25 mouse cellular contexts compared by ENCODE assay signal in genomic region chr12:76918855-76919254, GRCm38 (mm10). TPM values are rescaled to one million over a fixed set of nuclear protein-coding genes. Genes with fewer than 3 reads are reported as not detected.
DNase-seq lines count a peak whose midpoint lies in the region; ATAC-seq and TF ChIP-seq lines count a peak whose summit lies in the region.
"Had no signal": no experiment of that assay in that cellular context is flagged by ENCODE, and none has a peak within 500 bp of the region (broad histone marks: within the 10 kb centered on the region; RNA-seq: fewer than 3 reads in every experiment).

No protein-coding gene starts in this region.

- H3K9me3 ChIP-seq in liver, embryonic 12.5 days (replicated peaks) = no peaks in the 10 kb centered on the region
- H3K9me3 ChIP-seq in liver, postnatal 0 days (ENCODE audit: low read length) = no peaks in the 10 kb centered on the region
- H3K9me3 ChIP-seq in E14TG2a.4 (ENCODE audit: low read length) = no peaks in the 10 kb centered on the region
- no peaks in the 10 kb centered on the region for H3K9me3 ChIP-seq in ES-E14 (ENCODE audit: control insufficient read depth, insufficient read depth, low read depth, low read length)
- H3K9me3 ChIP-seq: embryonic facial prominence, embryonic 12.5 days; embryonic facial prominence, embryonic 15.5 days; G1E; hindbrain, embryonic 10.5 days; hindbrain, embryonic 13.5 days; intestine, embryonic 15.5 days had no signal

- no peak for DNase-seq in liver, postnatal 0 days
- DNase-seq in ES-E14 (ENCODE audit: low read depth, low spot score) (no peak), ZHBTc4 (ENCODE audit: low read depth, low spot score) (peak; percentile 63)
- no peak for DNase-seq in adrenal gland, postnatal 25 days
- no peak for DNase-seq in cerebellum, postnatal 25 days
- DNase-seq in cerebellum, adult 11-12 months = no peak
- DNase-seq: cerebellum, adult 11 months; cerebellum, adult 8-10 months; cerebellum, postnatal 14 days; forebrain, postnatal 0 days; gastrocnemius, adult 2 months; gastrocnemius, postnatal 14 days; heart, adult 11 months; heart, postnatal 36 days had no signal

- peaks cover 53% of the 10 kb centered on the region for H3K4me1 ChIP-seq in liver, embryonic 12.5 days
- peaks cover 5% of the 10 kb centered on the region for H3K4me1 ChIP-seq in liver, postnatal 0 days (ENCODE audit: insufficient read depth)
- H3K4me1 ChIP-seq in E14TG2a.4 (replicated peaks; ENCODE audit: low read depth, low read length) (peaks cover 90% of the 10 kb centered on the region), ES-E14 (ENCODE audit: control insufficient read depth in 2 of 2, insufficient read depth in 2 of 2, low read length in 2 of 2, poor library complexity in 1 of 2) (peaks cover 20 to 41% of the 10 kb centered on the region in 2 experiments)
- H3K4me1 ChIP-seq: embryonic facial prominence, embryonic 12.5 days; embryonic facial prominence, embryonic 15.5 days; hindbrain, embryonic 13.5 days; intestine, embryonic 15.5 days had no signal

- in situ Hi-C loops in ES-E14 (cut with MboI; ENCODE audit: low sequenced_read_pairs in 2 of 2, unreplicated experiment in 2 of 2) = no loop called here

- 0 out of 2 replicates have a peak overlapping the region, but pooled peaks have one; percentile 3 for H3K9ac ChIP-seq in liver, embryonic 12.5 days
- H3K9ac ChIP-seq in liver, postnatal 0 days (replicated peaks) = no peak overlapping the region
- no peak overlapping the region for H3K9ac ChIP-seq in ES-E14 (ENCODE audit: insufficient read depth, low read depth, low read length, poor library complexity, severe bottlenecking)
- H3K9ac ChIP-seq: embryonic facial prominence, embryonic 12.5 days; embryonic facial prominence, embryonic 15.5 days; forebrain, postnatal 0 days; hindbrain, embryonic 13.5 days; intestine, embryonic 15.5 days had no signal

- 70% methylated on average over 3 of the region's 3 CpGs for WGBS in liver, embryonic 12.5 days (ENCODE audit: insufficient replicate concordance)
- 71% methylated on average over 3 of the region's 3 CpGs for WGBS in liver, postnatal 0 days (ENCODE audit: insufficient replicate concordance)

- H3K36me3 ChIP-seq in liver, embryonic 12.5 days = peaks cover 78% of the 10 kb centered on the region
- H3K36me3 ChIP-seq in liver, postnatal 0 days (replicated peaks; ENCODE audit: insufficient read depth, low read length) = peaks cover 21% of the 10 kb centered on the region
- H3K36me3 ChIP-seq in E14TG2a.4 (ENCODE audit: insufficient read depth, low read length) = peaks cover 75% of the 10 kb centered on the region
- peaks cover 21% of the 10 kb centered on the region; the same call in 1 of the 2 replicates for H3K36me3 ChIP-seq in ES-E14 (ENCODE audit: control insufficient read depth, insufficient read depth, low read length, poor library complexity, severe bottlenecking)

- no peak for ATAC-seq in liver, embryonic 12.5 days
- no peak for ATAC-seq in liver, postnatal 0 days
- ATAC-seq: forebrain, embryonic 14.5 days; forebrain, postnatal 0 days; hindbrain, embryonic 16.5 days; intestine, embryonic 15.5 days had no signal

- H3K4me2 ChIP-seq in liver, embryonic 12.5 days = no peak overlapping the region
- H3K4me2 ChIP-seq in liver, postnatal 0 days (ENCODE audit: low read depth, low read length) = no peak overlapping the region
- H3K4me2 ChIP-seq: embryonic facial prominence, embryonic 12.5 days; embryonic facial prominence, embryonic 15.5 days; heart, embryonic 11.5 days; hindbrain, embryonic 13.5 days; intestine, embryonic 15.5 days had no signal

- TF ChIP-seq EP300 in liver, postnatal 0 days (IDR thresholded peaks at IDR 0.05; ENCODE audit: low read depth) = no peak

- H3K27me3 ChIP-seq in liver, embryonic 12.5 days (replicated peaks) = no peaks in the 10 kb centered on the region
- no peaks in the 10 kb centered on the region for H3K27me3 ChIP-seq in liver, postnatal 0 days (ENCODE audit: insufficient read depth, low read length)
- no peaks in the 10 kb centered on the region for H3K27me3 ChIP-seq in E14TG2a.4 (ENCODE audit: insufficient read depth, low read length)
- H3K27me3 ChIP-seq: embryonic facial prominence, embryonic 12.5 days; embryonic facial prominence, embryonic 15.5 days; hindbrain, embryonic 13.5 days; intestine, embryonic 15.5 days had no signal

- H3K27ac ChIP-seq in liver, embryonic 12.5 days = peak overlapping the region; percentile 79
- no peak overlapping the region for H3K27ac ChIP-seq in liver, postnatal 0 days (ENCODE audit: low read depth)
- peak overlapping the region; percentile 78 for H3K27ac ChIP-seq in ES-E14 (ENCODE audit: insufficient read depth, low read depth, low read length, poor library complexity, severe bottlenecking)
- H3K27ac ChIP-seq: embryonic facial prominence, embryonic 12.5 days; embryonic facial prominence, embryonic 15.5 days; gastrocnemius, adult 2 months; hindbrain, embryonic 10.5 days; hindbrain, embryonic 13.5 days; intestine, embryonic 15.5 days had no signal

- no peak for TF ChIP-seq CTCF in liver, postnatal 0 days (IDR thresholded peaks at IDR 0.05; ENCODE audit: low read depth)
- no peak for TF ChIP-seq CTCF in E14TG2a.4 (conservative IDR thresholded peaks at IDR 0.05; ENCODE audit: low read length)

- no peak overlapping the region for H3K4me3 ChIP-seq in liver, embryonic 12.5 days
- no peak overlapping the region for H3K4me3 ChIP-seq in liver, postnatal 0 days (ENCODE audit: low read depth, low read length)
- peak overlapping the region; percentile 23; the same call in 1 of the 2 replicates for H3K4me3 ChIP-seq in E14TG2a.4 (replicated peaks; ENCODE audit: low read length)
- no peak overlapping the region for H3K4me3 ChIP-seq in ES-E14 (ENCODE audit: insufficient read depth in 1 of 2, low read depth in 1 of 2, low read length in 2 of 2, poor library complexity in 1 of 2, severe bottlenecking in 1 of 2)
- H3K4me3 ChIP-seq: embryonic facial prominence, embryonic 12.5 days; embryonic facial prominence, embryonic 15.5 days; gastrocnemius, adult 2 months; hindbrain, embryonic 10.5 days; hindbrain, embryonic 13.5 days; intestine, embryonic 15.5 days had no signal

TF ChIP-seq in ES-E14, 5 proteins besides CTCF, POLR2A, EP300 and RAD21:
- TF ChIP-seq CHD2 (IDR thresholded peaks at IDR 0.05; ENCODE audit: low read depth, low read length) = peak; percentile 54; the same call in 1 of the 2 replicates
- no peak for TF ChIP-seq MAFK (IDR thresholded peaks at IDR 0.05; ENCODE audit: insufficient read depth, low read depth, low read length)
- TF ChIP-seq HCFC1 (IDR thresholded peaks at IDR 0.05; ENCODE audit: borderline replicate concordance, insufficient read depth, low read length) = no peak
- no peak for TF ChIP-seq ZNF384 (IDR thresholded peaks at IDR 0.05; ENCODE audit: low read depth, low read length)
- no peak for TF ChIP-seq ZC3H11A (IDR thresholded peaks at IDR 0.05; ENCODE audit: borderline replicate concordance, low read depth, low read length)

RNA-seq across cellular contexts. Expression of gene Max, which starts 43.1 kb away (rescaled TPM):
- polyA plus RNA-seq in liver, embryonic 12.5 days (2016; fragmentation: Nextera tagmentation; extraction: Ambion mirVana) = 10.7 and 12.6 TPM in 2 replicates
- 6.3 and 7.1 TPM in 2 replicates for polyA plus RNA-seq in liver, postnatal 0 days (2015; fragmentation: Nextera tagmentation; extraction: Ambion mirVana)
- total RNA-seq in ES-E14 (2012; rRNA removed) = 37.3 and 40.9 TPM in 2 replicates
- 62.2 and 62.4 TPM in 2 replicates for total RNA-seq in adrenal gland, postnatal 25 days (2021)
